In genomic region chr6:145074461-145074860, GRCm38 (mm10) we compare ENCODE assay signal across 9 mouse cellular contexts. TPM values are rescaled to one million over a fixed set of nuclear protein-coding genes. Genes with fewer than 3 reads are reported as not detected.
A peak's percentile ranks its signal among the peaks of the same experiment; 100 is the strongest.
DNase-seq lines count a peak whose midpoint lies in the region; ATAC-seq and TF ChIP-seq lines count a peak whose summit lies in the region.
"Had no signal": no experiment of that assay in that cellular context is flagged by ENCODE, and none has a peak within 500 bp of the region (broad histone marks: within the 10 kb centered on the region; RNA-seq: fewer than 3 reads in every experiment).

No protein-coding gene starts in this region.

- TF ChIP-seq CTCF in C2C12 (IDR thresholded peaks at IDR 0.05; ENCODE audit: control insufficient read depth, insufficient read depth, insufficient read length): no peak
- no peak for TF ChIP-seq CTCF in E14TG2a.4 (conservative IDR thresholded peaks at IDR 0.05; ENCODE audit: low read length)

- peaks cover 62% of the 10 kb centered on the region for H3K79me3 ChIP-seq in C2C12 (ENCODE audit: low read depth)

- peaks cover 63% of the 10 kb centered on the region for H3K79me2 ChIP-seq in C2C12 (ENCODE audit: control insufficient read depth, insufficient read depth)

- H3ac ChIP-seq in C2C12 (ENCODE audit: control insufficient read depth, insufficient read length, low read depth): peak overlapping the region; percentile 12

- H3K27ac ChIP-seq in forebrain, embryonic 15.5 days (replicated peaks): no peak overlapping the region
- no peak overlapping the region for H3K27ac ChIP-seq in midbrain, embryonic 11.5 days (ENCODE audit: low read depth, low read length)
- H3K27ac ChIP-seq: liver, embryonic 13.5 days had no signal

- no peak overlapping the region for H3K9ac ChIP-seq in forebrain, embryonic 15.5 days (replicated peaks)
- no peak overlapping the region for H3K9ac ChIP-seq in midbrain, embryonic 11.5 days (ENCODE audit: low read length)
- H3K9ac ChIP-seq: liver, embryonic 13.5 days had no signal

- intact Hi-C loops in gastrocnemius, postnatal 14 days (cut with DNase I; ENCODE audit: low total_unique reads): no loop called here

- H3K4me1 ChIP-seq in E14TG2a.4 (replicated peaks; ENCODE audit: low read depth, low read length): peaks cover 62% of the 10 kb centered on the region
- H3K4me1 ChIP-seq in forebrain, embryonic 15.5 days: peaks cover 10% of the 10 kb centered on the region; the same call in 1 of the 2 replicates
- H3K4me1 ChIP-seq in midbrain, embryonic 11.5 days (ENCODE audit: control insufficient read depth, insufficient read depth, low read length): peaks cover 10% of the 10 kb centered on the region; the same call in 1 of the 2 replicates

- peaks cover 4% of the 10 kb centered on the region for H3K9me3 ChIP-seq in E14TG2a.4 (ENCODE audit: low read length)
- no peaks in the 10 kb centered on the region for H3K9me3 ChIP-seq in forebrain, embryonic 15.5 days
- no peaks in the 10 kb centered on the region for H3K9me3 ChIP-seq in midbrain, embryonic 11.5 days (ENCODE audit: control insufficient read depth, low read length)
- H3K9me3 ChIP-seq: liver, embryonic 13.5 days had no signal

- H3K4me3 ChIP-seq in C2C12 (ENCODE audit: insufficient read depth, poor library complexity, severe bottlenecking): peak overlapping the region; percentile 63
- H3K4me3 ChIP-seq in E14TG2a.4 (replicated peaks; ENCODE audit: low read length): peak overlapping the region; percentile 93
- H3K4me3 ChIP-seq in forebrain, embryonic 15.5 days: no peak overlapping the region
- no peak overlapping the region for H3K4me3 ChIP-seq in midbrain, embryonic 11.5 days (ENCODE audit: low read depth, low read length)

- H3K27me3 ChIP-seq in C2C12 (ENCODE audit: control insufficient read depth, insufficient read depth, insufficient read length): no peaks in the 10 kb centered on the region
- H3K27me3 ChIP-seq in E14TG2a.4 (ENCODE audit: insufficient read depth, low read length): peaks cover 3% of the 10 kb centered on the region; the same call in 1 of the 2 replicates
- no peaks in the 10 kb centered on the region for H3K27me3 ChIP-seq in forebrain, embryonic 15.5 days
- no peaks in the 10 kb centered on the region for H3K27me3 ChIP-seq in midbrain, embryonic 11.5 days (ENCODE audit: control insufficient read depth, insufficient read depth, low read length)

- H3K4me2 ChIP-seq in forebrain, embryonic 15.5 days (replicated peaks): peak overlapping the region; percentile 98; the same call in 1 of the 2 replicates
- H3K4me2 ChIP-seq in midbrain, embryonic 11.5 days: peak overlapping the region; percentile 94

- DNase-seq in midbrain, embryonic 11.5 days (ENCODE audit: low spot score, missing footprints): no peak
- no peak for DNase-seq in gastrocnemius, postnatal 14 days
- DNase-seq in B cell, adult 2 months: no peak
- DNase-seq: liver, embryonic 13.5 days had no signal

- H3K36me3 ChIP-seq in C2C12 (ENCODE audit: control insufficient read depth, insufficient read depth) (peaks cover 7% of the 10 kb centered on the region), E14TG2a.4 (ENCODE audit: insufficient read depth, low read length) (peaks cover 21% of the 10 kb centered on the region)
- no peaks in the 10 kb centered on the region for H3K36me3 ChIP-seq in forebrain, embryonic 15.5 days
- H3K36me3 ChIP-seq in midbrain, embryonic 11.5 days (ENCODE audit: control insufficient read depth, insufficient read depth, low read length): no peaks in the 10 kb centered on the region
- H3K36me3 ChIP-seq: liver, embryonic 13.5 days had no signal

- no peak for ATAC-seq in forebrain, embryonic 15.5 days (replicated peaks)
- no peak for ATAC-seq in midbrain, embryonic 11.5 days (ENCODE audit: low FRiP score)
- ATAC-seq in erythroid progenitor cell, adult 5-6 weeks (replicated peaks; ENCODE audit: low FRiP score, poor library complexity, severe bottlenecking): no peak

TF ChIP-seq in C2C12, 6 proteins besides CTCF, POLR2A, EP300 and RAD21:
- no peak for TF ChIP-seq MAX (IDR thresholded peaks at IDR 0.05)
- no peak for TF ChIP-seq CEBPB (IDR thresholded peaks at IDR 0.05; ENCODE audit: low read depth)
- TF ChIP-seq MYOG (IDR thresholded peaks at IDR 0.05; ENCODE audit: control insufficient read depth, extremely low read depth, insufficient read length): no peak
- no peak for TF ChIP-seq FOSL1 (IDR thresholded peaks at IDR 0.05; ENCODE audit: insufficient read depth, low read length, poor library complexity, severe bottlenecking)
- no peak for TF ChIP-seq MYOD1 (IDR thresholded peaks at IDR 0.05; ENCODE audit: control insufficient read depth, insufficient read length, low read depth)
- TF ChIP-seq USF1 (IDR thresholded peaks at IDR 0.05; ENCODE audit: low read depth): no peak
TF ChIP-seq in C2C12: peak in this region for 0.

RNA-seq across cellular contexts. Expression of gene Bcat1, which starts 1.5 kb away (rescaled TPM):
- polyA plus RNA-seq in C2C12 (2012; fragmentation: generic; extraction: Trizol): 100 TPM
- polyA plus RNA-seq in forebrain, embryonic 15.5 days (2015; fragmentation: Nextera tagmentation; extraction: Ambion mirVana): 100 and 101 TPM in 2 replicates
- 140 and 150 TPM in 2 replicates for polyA plus RNA-seq in midbrain, embryonic 11.5 days (2014; fragmentation: Nextera tagmentation; extraction: Ambion mirVana)
- total RNA-seq in erythroid progenitor cell, adult 5-6 weeks (2015; ENCODE audit: low replicate concordance): not detected in 2 replicates
- total RNA-seq in erythroid progenitor cell, adult 5-6 weeks (2017; ENCODE audit: low replicate concordance): 1.9 TPM in 1 of 2 replicates, not detected in the other
- total RNA-seq in gastrocnemius, postnatal 14 days (2021): 1 to 10 TPM; 6.8 to 8.8 TPM
- total RNA-seq: monocyte, adult 5-6 weeks had no signal

RNA-seq across cellular contexts. Expression of gene Lrmp, which starts 41.0 kb away (rescaled TPM):
- polyA plus RNA-seq in C2C12 (2012; fragmentation: generic; extraction: Trizol): not detected
- 0.69 and 0.84 TPM in 2 replicates for polyA plus RNA-seq in forebrain, embryonic 15.5 days (2015; fragmentation: Nextera tagmentation; extraction: Ambion mirVana)
- 1.4 and 1.9 TPM in 2 replicates for polyA plus RNA-seq in midbrain, embryonic 11.5 days (2014; fragmentation: Nextera tagmentation; extraction: Ambion mirVana)
- 15.5 and 37.5 TPM in 2 replicates for total RNA-seq in erythroid progenitor cell, adult 5-6 weeks (2015; ENCODE audit: low replicate concordance)
- 25.4 and 29.3 TPM in 2 replicates for total RNA-seq in erythroid progenitor cell, adult 5-6 weeks (2017; ENCODE audit: low replicate concordance)
- 1 to 10 TPM; 1.0 to 1.1 TPM for total RNA-seq in gastrocnemius, postnatal 14 days (2021)

Comparison
In these comparisons a context has a peak if more than half of its experiments do, and no peak if none do; other contexts are left out.
1. H3K4me3 ChIP-seq: peak in C2C12 (single experiment) and E14TG2a.4 (single experiment); none in forebrain, embryonic 15.5 days (single experiment) and midbrain, embryonic 11.5 days (single experiment).